Mouse (Mus musculus) c-Kit-positive CD71-negative TER-119-negative erythroid progenitor cells, embryonic 14.5 days (primary cell): ENCODE measurements around the gene Olfr57.
"Not testable (repeated sequence)": the region's sequence is repeated elsewhere in the genome, so short reads cannot be mapped to it uniquely, and the experiment has no call there.

ENCODE experiments used
- DNase-seq: peaks from one replicate; pipeline ENCODE4 v3.0.0-alpha.2; 2013; ENCODE audit warnings: low read depth

Olfr57 gene

DNA sequence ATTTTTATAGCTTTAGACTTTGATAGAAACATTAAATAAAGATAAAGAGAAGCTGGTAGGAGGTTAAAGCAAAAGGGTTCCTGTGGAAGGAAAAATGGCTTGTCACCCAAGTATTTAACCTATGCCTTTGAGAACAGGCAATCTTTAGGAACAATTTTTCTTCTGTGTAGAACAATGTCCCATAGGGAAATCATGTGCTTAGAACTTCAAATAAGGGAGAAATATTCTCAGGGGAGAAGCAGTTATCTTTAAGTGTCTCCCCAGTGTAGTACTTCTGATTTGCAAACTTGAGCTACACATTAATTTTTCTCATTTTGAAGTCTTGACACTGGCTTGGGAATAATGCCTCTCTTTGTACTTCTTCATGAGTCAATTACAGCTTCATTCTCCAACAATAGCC lies at the start of gene Olfr57:
Gene Olfr57 (plus strand): TSS at position 301 of the 400 bp plus-strand sequence.
- DNase-seq, result no peak

DNA sequence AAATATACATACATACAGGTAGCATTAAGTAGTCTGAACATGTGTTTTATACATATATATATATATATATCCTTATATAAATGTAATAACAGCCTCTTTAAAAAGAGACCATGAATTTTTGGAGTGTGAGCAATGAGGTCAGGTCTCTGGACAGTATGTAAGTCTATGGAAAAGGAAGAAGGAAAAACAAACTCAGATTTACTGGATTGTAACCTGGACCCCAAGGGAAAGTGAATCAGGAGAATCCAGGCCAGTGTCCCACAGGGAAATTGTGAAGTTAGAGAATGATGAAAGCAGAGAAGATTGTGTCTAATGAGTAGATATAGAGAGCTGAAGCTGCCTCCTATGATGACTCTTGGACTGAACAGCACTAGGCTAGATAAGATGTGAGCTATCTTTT lies 47.8 kb upstream of the Olfr57 start, which contains the start of gene Olfr1352:
Gene Olfr1352 (plus strand): TSS at position 301 of the 400 bp plus-strand sequence.
- DNase-seq, result no peak

DNA sequence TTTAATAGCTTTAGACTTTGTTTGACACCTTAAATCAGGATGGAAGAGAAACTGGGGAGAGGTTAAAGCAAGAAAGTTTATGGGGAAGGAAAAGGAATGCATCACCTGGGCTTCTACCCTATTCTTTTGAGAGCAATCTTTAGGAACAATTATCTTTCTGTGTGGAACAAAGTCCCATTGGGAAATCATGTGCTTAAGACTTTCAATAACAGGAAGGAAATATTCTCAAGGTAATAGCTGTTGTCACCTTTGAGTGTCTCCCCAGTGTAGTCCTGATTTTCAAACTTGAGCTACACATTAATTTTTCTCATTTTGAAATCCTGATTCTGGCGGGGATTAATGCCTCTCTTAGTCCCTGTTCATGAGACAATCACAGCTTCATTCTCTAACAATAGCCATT lies 16.4 kb upstream of the Olfr57 start, which contains the start of gene Olfr1351:
Gene Olfr1351 (plus strand): TSS at position 301 of the 400 bp plus-strand sequence.
- DNase-seq, result no peak

DNA sequence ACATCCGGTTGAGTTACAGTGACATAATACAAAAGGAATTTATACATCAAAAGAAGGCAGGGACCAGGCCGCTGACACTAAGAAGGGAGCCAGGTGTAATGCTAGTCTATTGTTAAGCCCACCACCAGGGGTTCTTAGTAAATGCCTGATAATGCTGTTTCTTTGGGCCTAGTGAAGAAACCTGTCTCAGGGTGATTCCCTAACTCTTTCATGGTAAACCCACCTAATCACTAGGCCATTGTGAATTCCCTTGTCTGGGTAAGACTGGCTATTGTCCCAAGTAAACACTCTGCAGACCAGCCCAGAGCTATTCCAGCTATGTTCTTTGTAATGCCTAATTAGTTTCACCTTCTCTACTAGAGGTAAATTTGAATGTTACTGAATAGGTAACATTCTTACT lies 13.9 kb downstream of the Olfr57 start:
- DNase-seq, result not testable (repeated sequence)

DNA sequence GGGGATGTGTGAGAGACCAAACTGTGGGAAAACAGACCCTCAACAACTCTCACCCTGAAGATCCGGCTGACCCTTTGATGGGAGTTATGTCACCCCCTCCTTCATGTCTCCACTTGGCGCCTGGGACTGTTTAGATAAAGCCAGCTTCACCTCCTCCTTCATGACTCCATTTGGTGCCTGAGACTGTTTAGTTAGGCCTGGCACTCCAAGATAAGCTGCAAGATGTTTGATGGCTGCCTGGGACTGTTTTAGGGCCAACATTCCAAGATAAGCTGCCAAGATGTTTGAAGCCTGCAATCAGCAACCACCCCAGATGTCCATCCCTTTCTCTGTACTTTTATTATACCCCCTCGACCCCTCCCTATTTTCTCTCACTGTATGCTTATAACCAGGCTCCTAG lies 28.8 kb downstream of the Olfr57 start:
- not testable (repeated sequence) for DNase-seq
